Mouse (Mus musculus) brown adipose tissue, adult 24 weeks (tissue): ENCODE results near the gene Snd1. TPM values are rescaled to one million over a fixed set of nuclear protein-coding genes. Genes with fewer than 3 reads are reported as not detected.

Experiments used
- H3K27ac ChIP-seq: fragments of 200-500 bp; replicated peaks from 2 replicates; pipeline ENCODE4 v1.5.1; 2012; ENCODE audit warnings: low read depth, mild to moderate bottlenecking, low read length
- H3K4me1 ChIP-seq: fragments of 200-500 bp; 2 replicates; pipeline ENCODE4 v1.6.1; 2012; ENCODE audit warnings: low read length, mixed read lengths; ENCODE audit not compliant: control insufficient read depth, insufficient read depth, insufficient read length
- H3K4me3 ChIP-seq: fragments of 200-500 bp; 2 replicates; pipeline ENCODE4 v1.5.1; 2012; ENCODE audit warnings: low read depth, mild to moderate bottlenecking, low read length, moderate library complexity; ENCODE audit not compliant: insufficient read depth
- polyA plus RNA-seq: library from polyadenylated mRNA; stranded (reverse); fragments of >200 nt; gene quantifications from 2 replicates; pipeline ENCODE4 v1.2.4, GENCODE M21; 2012; ENCODE audit not compliant: missing spikeins, insufficient read depth, insufficient read length

Snd1 gene
- polyA plus RNA-seq, 1 experiment, result 25.4 TPM

DNA sequence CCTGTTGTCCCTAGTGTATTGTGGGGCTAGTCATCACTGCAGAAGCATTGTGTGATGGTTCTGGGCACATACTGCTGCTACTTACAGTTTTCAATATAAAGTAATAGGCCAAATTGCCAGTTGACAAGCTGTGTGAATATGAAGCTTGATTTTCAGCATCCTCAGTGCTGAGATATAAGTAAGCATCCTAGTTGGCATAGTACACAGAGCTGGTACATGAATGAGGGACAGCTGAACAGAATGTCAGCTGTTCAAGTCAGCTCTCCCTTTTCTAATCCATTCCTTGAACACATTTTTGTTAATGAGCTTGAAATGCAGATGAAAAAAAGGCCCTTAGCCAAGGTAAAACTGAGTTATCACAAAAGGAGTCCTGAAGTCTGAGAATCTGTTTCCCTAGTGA, 217.7 kb downstream of the Snd1 start:
- no peak overlapping the region for H3K27ac ChIP-seq
- no peaks in the 10 kb centered on the region for H3K4me1 ChIP-seq
- no peak overlapping the region for H3K4me3 ChIP-seq

DNA sequence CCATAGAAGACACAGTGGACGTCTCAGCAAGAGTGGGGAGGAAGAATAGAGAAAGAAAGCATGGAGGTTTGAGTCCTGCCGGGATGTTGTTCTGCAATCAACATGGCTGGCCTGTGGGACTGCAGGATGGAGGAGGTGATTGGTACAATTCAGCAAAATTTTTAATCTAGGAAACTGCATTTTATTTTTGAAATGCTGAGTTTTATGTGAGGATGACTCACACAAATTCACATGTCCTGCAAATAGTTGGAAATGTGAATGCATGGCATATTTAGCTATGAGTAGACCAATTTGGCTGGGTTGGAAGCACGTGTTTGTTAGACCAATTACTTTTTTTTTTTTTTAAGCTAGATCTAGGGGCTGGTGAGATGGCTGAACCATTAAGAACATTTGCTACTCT, 222.3 kb downstream of the Snd1 start:
- no peak overlapping the region for H3K4me3 ChIP-seq
- no peak overlapping the region for H3K27ac ChIP-seq
- H3K4me1 ChIP-seq, result no peaks in the 10 kb centered on the region

DNA sequence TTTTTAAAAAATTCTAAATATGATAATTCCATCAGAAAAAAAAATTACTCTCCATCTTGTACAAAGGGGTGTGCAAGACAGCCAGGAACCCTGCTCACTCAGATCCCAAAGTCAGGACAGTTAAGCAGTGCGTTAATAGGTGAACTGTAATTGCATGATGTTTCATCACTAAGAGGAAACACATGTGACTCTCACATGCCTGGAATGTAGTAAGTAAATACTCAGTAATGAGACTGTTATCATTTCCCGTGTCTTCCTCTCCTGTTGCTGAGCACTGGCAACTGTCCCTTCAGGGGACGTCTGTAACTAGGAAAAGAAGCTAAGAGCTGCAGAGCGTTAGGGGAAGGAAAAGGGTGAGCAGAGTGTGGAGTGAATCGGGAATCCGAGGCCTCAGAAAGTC, 229.7 kb downstream of the Snd1 start:
- no peak overlapping the region for H3K27ac ChIP-seq

DNA sequence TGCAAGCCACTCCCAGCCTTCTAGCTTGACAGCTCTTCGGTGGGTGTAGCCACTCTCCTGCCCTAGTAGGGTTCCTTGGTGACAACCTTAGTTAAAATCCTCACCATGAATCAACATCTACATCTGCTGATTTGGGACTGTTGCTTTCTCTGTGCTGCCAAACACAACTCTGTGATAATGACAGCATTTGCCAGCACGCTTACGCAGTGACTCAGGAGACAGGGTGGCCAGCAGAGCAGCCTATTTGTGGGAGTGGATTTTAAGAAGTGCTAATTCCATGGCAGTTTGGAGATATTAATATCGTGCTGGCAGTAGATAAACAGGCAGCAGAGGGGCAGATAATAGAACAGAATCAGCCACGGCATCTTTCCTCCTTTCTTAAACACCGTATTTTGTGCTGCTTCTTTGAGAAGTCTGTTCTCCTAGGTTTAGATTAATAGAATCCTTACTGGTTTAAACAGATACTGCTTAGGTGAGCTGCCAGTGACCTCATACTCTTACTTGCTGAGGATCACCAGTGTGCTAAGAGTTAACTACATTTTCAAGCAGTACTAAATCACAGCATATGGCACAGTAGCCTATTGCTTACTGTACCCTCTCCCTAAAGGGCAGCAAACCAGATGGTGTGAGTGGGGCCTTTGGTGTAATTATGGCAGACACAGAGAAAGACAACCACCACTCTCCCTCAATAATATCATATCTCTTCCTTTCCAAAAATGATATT, 230.6 kb downstream of the Snd1 start:
- no peaks in the 10 kb centered on the region for H3K4me1 ChIP-seq
- H3K4me3 ChIP-seq, result no peak overlapping the region
- no peak overlapping the region for H3K27ac ChIP-seq

More for the DNA sequence above, 229.7 kb downstream of the Snd1 start:
- H3K4me3 ChIP-seq, result no peak overlapping the region
- H3K4me1 ChIP-seq, result no peaks in the 10 kb centered on the region

DNA sequence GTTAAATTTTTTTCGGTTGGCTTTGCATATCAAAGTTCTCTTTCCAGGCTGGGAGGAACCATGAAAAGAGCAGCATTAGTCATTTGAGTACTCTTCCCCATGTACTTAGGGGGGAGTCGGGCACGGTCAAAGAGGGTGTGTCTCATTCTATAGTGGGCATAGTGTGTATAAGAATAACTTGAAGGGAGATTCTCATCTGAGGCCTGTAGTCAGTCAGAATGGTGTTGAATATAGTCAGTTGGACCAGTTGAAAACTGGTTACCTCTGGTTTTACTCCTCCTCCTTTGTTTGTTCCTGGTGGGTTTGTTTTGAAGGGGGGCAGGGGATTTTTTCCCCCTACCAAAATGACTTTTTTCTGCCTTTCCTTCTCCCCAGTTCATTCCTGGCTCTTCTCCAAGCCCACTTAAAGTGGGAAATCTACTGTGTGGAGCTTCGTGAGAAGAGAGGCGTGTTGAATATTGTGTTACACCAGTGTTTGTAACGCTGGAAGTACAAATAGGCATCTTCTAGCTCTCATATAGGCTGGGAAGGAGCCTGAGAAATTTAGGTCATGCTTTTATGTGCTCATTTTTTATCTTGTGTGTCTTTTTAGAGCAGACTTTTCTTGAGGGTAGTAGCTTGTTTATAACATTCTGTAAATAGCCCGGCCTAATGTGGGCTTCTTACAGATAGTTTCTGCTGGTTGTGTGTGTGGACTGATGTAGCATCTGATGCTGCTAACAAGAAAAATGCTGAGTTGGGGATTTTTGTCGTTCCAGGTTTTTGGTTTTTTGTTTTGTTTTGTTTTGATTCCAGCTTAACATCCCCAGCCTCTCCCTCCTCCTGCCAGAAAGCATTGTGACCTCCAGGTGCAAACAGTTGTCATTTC, 231.4 kb downstream of the Snd1 start:
- no peak overlapping the region for H3K4me3 ChIP-seq
- H3K27ac ChIP-seq, result no peak overlapping the region
- H3K4me1 ChIP-seq, result no peaks in the 10 kb centered on the region

DNA sequence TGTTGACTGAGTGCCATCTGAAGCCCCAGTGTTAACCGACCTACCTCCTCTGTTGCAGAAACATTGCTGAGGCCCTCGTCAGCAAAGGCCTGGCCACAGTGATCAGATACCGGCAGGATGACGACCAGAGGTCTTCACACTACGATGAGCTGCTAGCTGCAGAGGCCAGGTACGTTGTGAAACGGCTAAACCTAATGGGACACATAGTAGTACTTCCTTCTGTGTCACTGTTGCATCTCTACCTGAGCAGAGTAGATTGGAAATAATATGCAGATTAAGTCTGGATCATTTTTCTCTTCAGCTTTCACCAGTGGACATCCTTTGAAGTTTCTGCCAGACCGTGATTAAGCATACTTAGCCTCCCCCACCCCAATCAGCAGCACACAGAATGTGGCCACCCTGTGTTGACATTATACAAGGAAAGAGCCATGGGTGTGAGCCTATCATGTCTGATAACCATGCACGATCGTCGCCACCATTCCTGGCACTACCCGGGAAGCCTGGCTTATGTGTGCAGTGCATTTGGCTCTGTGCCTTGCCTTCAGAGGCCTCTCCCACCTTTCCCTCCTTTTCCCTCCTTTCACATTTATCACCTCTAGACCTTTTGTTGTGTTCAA, 232.1 kb downstream of the Snd1 start:
- Histone ChIP-seq H3K4me3 (no peak overlapping the region), H3K4me1 (no peaks in the 10 kb centered on the region), H3K27ac (no peak overlapping the region)

DNA sequence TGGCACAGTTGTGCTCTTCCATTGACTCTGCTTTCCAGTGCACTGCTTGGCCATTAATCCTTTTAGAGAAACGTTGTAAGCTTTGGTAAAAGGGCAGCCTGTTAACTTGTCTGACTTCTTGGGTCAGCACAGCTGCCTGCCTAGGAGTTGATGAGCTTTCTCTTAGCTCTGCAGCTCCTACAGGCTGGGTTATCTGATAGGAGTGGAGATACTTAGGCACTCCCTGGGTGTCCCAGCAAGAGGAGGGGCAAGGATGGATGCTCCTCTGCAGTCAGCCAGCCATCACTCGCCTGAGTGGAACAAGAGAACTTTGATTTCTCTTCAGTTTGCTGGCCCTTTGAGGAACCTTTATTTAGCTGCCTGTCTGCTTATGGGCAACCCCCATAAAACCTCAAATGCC, 235.1 kb downstream of the Snd1 start:
- no peak overlapping the region for H3K4me3 ChIP-seq
- no peak overlapping the region for H3K27ac ChIP-seq
- no peaks in the 10 kb centered on the region for H3K4me1 ChIP-seq

DNA sequence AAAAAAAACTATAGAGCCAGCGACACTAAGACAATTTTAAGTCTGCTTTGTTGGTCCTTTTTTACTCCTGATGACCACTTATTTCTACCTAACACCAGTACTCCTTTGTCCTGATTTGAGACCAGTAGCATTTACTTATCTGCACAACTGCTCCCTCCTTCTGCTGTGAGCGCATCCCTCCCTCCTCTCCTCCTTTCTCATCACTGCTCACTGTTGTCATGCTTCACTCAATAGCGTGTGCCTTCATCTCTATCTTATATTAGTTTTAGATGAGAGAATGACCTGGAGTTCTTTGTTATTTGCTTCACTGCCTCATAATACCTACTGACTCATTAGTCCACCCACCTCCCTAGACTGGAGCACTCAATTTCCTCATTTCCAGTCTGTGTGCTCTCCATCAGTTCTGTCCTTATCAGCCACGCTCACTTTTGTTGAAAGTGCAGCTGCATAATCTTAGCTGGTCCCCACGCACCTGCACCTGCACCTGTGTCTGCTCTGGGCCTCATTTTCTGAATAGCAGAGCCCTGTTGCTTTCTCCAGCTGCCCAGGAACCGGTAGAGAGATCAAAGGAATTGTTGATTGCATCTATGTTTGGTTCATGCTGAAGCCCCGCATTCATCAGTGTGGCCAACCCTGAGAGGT, 242.4 kb downstream of the Snd1 start:
- Histone ChIP-seq H3K27ac (no peak overlapping the region), H3K4me3 (no peak overlapping the region), H3K4me1 (no peaks in the 10 kb centered on the region)

DNA sequence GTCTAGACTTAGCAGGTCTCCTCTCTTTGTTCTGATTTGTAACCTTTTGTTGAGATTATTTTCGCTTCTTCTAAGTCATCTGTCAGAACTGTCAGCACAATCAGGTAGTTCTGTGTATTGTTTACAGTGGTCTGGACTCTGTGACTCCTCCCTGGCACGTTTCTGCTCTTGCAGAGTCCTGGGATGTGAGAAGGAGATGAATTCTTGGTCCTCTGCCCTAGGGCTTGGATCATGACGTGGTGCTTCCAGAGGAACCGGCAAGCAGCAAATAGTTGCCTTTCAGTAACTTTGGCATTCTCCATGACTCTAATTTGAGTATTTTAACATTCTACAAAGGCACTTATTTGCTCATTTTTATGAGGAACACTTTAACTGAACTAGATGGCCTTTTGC, 242.9 kb downstream of the Snd1 start:
- H3K4me3 ChIP-seq, result no peak overlapping the region
- H3K27ac ChIP-seq, result no peak overlapping the region
- no peaks in the 10 kb centered on the region for H3K4me1 ChIP-seq

DNA sequence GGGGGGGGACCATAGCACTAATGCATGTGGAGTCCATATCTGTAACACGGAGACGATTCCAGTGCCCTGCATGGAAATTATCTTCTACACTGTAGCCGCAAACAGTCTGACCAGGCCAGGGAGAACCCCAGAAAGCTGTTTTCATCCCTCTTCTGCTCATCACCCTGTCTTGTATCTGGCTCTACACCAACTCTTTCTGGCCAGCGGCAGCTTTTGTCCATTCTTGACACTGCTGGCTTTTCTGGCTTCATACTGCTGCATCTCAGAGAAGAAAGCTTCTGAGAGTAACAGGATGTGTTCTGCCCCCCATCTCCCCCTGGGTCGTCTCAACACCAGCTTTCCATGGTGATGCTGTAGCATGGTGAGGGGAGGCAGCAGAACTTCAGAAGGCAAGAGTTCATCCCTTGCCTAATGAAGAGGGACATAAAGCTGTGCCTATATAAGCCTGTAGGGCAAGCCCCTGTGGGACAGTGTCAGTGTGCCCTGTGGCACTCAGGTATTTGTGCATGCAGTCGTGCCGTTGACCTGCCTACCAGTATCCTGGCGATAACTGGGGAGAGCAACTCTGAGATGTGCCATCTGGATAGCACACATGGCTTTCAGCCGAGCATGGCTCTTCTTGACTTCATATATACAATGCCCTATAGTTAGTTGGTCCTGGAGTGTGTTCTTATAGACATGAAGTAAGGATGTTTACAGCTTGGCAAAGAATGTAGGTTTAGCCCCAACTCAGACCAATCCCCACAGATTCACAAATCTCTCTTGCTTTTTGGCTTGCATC, 245.6 kb downstream of the Snd1 start:
- Histone ChIP-seq H3K4me3 (no peak overlapping the region), H3K4me1 (peaks cover 2% of the 10 kb centered on the region; the same call in 1 of the 2 replicates), H3K27ac (no peak overlapping the region)

DNA sequence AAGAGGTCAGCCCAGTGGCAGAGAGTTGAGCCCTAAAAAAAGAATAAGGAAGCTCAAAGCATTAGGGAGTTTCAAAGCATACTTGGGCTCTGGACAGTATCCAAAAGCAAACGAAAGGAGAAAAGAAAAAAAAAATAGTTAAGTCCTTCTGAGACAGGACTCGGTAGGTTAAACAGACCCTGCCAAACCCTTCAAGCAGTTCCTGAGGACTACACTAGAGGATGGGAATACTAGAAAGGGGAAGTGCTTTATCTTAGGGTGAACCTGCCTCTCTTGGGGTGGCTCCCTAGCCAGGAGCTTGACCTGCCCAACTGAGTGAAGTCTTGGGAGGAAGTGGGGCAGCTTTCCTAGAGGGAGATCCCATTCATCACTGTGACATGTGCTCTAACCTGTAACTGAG, 248.1 kb downstream of the Snd1 start:
- Histone ChIP-seq H3K27ac (no peak overlapping the region), H3K4me3 (no peak overlapping the region), H3K4me1 (peaks cover 2% of the 10 kb centered on the region; the same call in 1 of the 2 replicates)

DNA sequence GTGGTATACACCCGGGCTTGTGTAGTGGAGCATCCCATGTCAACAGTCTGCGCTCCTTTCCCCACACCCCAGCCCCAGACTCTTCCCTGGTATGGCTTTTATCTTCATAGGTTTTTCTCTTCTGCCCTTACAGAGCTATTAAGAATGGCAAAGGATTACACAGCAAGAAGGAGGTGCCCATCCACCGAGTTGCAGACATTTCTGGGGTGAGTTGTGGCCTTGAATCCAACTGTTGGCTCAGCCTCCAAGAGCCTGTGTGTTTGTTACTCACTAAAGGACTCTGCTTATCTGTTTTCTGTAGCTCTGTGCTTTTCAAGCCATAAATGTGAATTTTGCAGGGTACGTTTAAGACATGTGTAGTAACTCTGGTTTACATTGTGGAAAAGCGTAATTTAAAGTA, 249.8 kb downstream of the Snd1 start:
- peaks cover 7% of the 10 kb centered on the region; the same call in 1 of the 2 replicates for H3K4me1 ChIP-seq
- H3K27ac ChIP-seq, result no peak overlapping the region
- no peak overlapping the region for H3K4me3 ChIP-seq

DNA sequence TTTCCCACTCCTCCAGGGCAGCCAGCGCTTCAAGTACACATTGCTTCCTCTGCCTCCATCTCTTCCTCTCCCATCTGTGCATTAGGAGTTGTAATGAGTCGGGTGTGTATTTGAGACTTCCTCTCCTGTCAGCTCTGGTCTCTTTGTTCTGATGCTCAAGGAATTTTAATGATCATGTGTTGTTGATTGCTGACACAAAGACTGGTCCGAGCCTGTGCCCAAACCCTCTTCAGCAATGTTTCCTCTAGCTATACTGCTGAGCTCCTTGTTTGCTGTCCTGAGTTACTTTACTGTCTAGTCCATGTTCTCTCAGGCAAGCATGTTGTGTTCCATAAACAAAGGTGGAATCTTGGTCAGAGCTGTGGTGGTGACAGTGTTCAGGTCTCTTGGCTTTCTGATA, 254.3 kb downstream of the Snd1 start:
- H3K27ac ChIP-seq, result no peak overlapping the region
- H3K4me1 ChIP-seq, result peaks cover 8% of the 10 kb centered on the region
- no peak overlapping the region for H3K4me3 ChIP-seq

DNA sequence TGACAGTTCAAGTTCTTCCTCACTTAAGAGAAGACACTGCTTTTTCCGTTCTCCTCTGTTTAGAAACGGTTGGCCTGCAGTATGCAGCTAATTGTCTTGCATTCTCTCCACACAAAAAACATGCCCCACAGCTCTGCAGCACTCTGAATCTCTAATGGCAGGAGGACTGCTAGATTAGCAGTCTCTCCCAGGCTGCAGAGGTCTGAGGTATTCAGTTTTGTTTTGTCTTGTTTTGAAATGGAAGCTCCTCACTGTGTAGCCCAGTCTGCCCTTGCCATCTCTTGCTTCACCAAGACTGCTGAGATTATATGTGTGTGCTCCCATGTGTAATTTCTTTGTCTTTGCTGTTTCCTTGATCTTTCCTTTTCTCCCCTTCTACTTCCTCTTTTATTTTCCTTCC, 254.7 kb downstream of the Snd1 start:
- Histone ChIP-seq H3K4me1 (peaks cover 8% of the 10 kb centered on the region), H3K27ac (no peak overlapping the region), H3K4me3 (no peak overlapping the region)
